Mouse (Mus musculus) ES-E14 (cell line): ENCODE measurements around the gene Ildr2. TPM values are rescaled to one million over a fixed set of nuclear protein-coding genes. Genes with fewer than 3 reads are reported as not detected.

Experiments used
- DNase-seq: peaks from one replicate; pipeline ENCODE4 v3.0.0-alpha.2; 2013; ENCODE audit warnings: low read depth, low spot score
- H3K27ac ChIP-seq: 2 replicates; pipeline ENCODE4 v1.5.1; 2012; ENCODE audit warnings: low read depth, mild to moderate bottlenecking, low read length, moderate library complexity, mixed read lengths; ENCODE audit not compliant: poor library complexity, insufficient read depth, severe bottlenecking
- H3K36me3 ChIP-seq: 2 replicates; pipeline ENCODE4 v1.6.1; 2012; ENCODE audit warnings: mild to moderate bottlenecking, low read length, moderate library complexity, mixed read lengths; ENCODE audit not compliant: control insufficient read depth, poor library complexity, insufficient read depth, severe bottlenecking
- H3K4me1 ChIP-seq, 2 experiments: fragments of 150-350 bp in 1 of 2; sonication (generic) in 1 of 2; 2 replicates each; pipeline ENCODE4 v1.6.1; 2012; ENCODE audit warnings: low read length in 2 of 2, mild to moderate bottlenecking in 1 of 2, mixed read lengths in 1 of 2; ENCODE audit not compliant: control insufficient read depth in 2 of 2, insufficient read depth in 2 of 2, poor library complexity in 1 of 2
- H3K4me3 ChIP-seq, 2 experiments: fragments of 150-350 bp in 1 of 2; sonication (generic) in 1 of 2; 2 replicates each; pipeline ENCODE4 v1.5.1; 2012; ENCODE audit warnings: low read length in 2 of 2, low read depth in 1 of 2, mild to moderate bottlenecking in 1 of 2, mixed read lengths in 1 of 2; ENCODE audit not compliant: insufficient read depth in 1 of 2, poor library complexity in 1 of 2, severe bottlenecking in 1 of 2
- H3K9ac ChIP-seq: 2 replicates; pipeline ENCODE4 v1.6.1; 2012; ENCODE audit warnings: low read depth, mild to moderate bottlenecking, low read length, mixed read lengths; ENCODE audit not compliant: poor library complexity, insufficient read depth, severe bottlenecking
- H3K9me3 ChIP-seq: fragments of 150-350 bp; sonication (generic); 2 replicates; pipeline ENCODE4 v1.6.1; 2012; ENCODE audit warnings: low read depth, mild to moderate bottlenecking, low read length; ENCODE audit not compliant: control insufficient read depth, insufficient read depth
- CHD2 ChIP-seq: IDR thresholded peaks from 2 replicates; pipeline ENCODE4 v1.6.1; 2014; ENCODE audit warnings: mild to moderate bottlenecking, low read depth, low read length, inconsistent platforms
- HCFC1 ChIP-seq: IDR thresholded peaks from 2 replicates; pipeline ENCODE4 v1.6.1; 2012; ENCODE audit warnings: low read length, inconsistent platforms, borderline replicate concordance; ENCODE audit not compliant: insufficient read depth
- MAFK ChIP-seq: IDR thresholded peaks from 2 replicates; pipeline ENCODE4 v1.6.1; 2014; ENCODE audit warnings: mild to moderate bottlenecking, low read depth, low read length, inconsistent platforms; ENCODE audit not compliant: insufficient read depth
- ZC3H11A ChIP-seq: IDR thresholded peaks from 2 replicates; pipeline ENCODE4 v1.6.1; 2012; ENCODE audit warnings: low read depth, mild to moderate bottlenecking, inconsistent platforms, low read length, borderline replicate concordance
- ZNF384 ChIP-seq: IDR thresholded peaks from 2 replicates; pipeline ENCODE4 v1.6.1; 2012; ENCODE audit warnings: low read depth, low read length, inconsistent platforms
- in situ Hi-C, 2 experiments: fragments of 600-800 bp; cut with MboI; formaldehyde crosslinking; loops; one replicate each; pipeline ENCODE4 v1.15.1; 2025; ENCODE audit warnings: low sequenced_read_pairs in 2 of 2, inconsistent platforms in 1 of 2; ENCODE audit not compliant: unreplicated experiment in 2 of 2
- total RNA-seq: library from RNA; depleted of rRNA; stranded (reverse); fragments of 300-350 nt; gene quantifications from 2 replicates; pipeline ENCODE4 v1.2.3, GENCODE M21; 2012

The Ildr2 gene
- total RNA-seq, 1 experiment = 2.9 TPM

DNA sequence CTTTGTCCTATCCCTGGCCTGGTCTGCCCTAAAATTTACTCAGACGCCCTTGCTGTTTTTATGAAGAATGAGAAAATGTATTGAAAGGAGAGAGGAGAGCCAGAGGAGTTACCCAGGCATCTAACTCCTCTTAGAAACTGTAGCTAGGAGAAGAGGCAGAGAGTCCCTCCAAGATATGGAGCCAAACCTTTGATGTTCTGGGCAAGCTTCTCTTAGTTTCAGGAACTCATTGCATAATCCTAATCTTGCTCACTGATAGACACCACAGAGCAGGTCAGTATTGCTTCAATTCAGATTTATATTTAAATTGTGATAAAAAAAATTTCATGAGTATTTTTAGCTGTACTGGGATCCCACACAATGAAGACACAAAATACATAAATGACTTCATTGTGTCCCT, 27.3 kb downstream of the Ildr2 start:
- H3K9ac ChIP-seq = no peak overlapping the region
- TF ChIP-seq ZC3H11A (no peak), HCFC1 (no peak), MAFK (no peak), ZNF384 (no peak), CHD2 (no peak)
- H3K4me3 ChIP-seq = no peak overlapping the region
- DNase-seq = no peak
- in situ Hi-C loops = no loop called here
- no peak overlapping the region for H3K27ac ChIP-seq
- H3K36me3 ChIP-seq = no peaks in the 10 kb centered on the region
- no peaks in the 10 kb centered on the region for H3K9me3 ChIP-seq
- peaks cover 0 to 6% of the 10 kb centered on the region in 2 experiments; a peak in 1 of 4 replicates for H3K4me1 ChIP-seq

DNA sequence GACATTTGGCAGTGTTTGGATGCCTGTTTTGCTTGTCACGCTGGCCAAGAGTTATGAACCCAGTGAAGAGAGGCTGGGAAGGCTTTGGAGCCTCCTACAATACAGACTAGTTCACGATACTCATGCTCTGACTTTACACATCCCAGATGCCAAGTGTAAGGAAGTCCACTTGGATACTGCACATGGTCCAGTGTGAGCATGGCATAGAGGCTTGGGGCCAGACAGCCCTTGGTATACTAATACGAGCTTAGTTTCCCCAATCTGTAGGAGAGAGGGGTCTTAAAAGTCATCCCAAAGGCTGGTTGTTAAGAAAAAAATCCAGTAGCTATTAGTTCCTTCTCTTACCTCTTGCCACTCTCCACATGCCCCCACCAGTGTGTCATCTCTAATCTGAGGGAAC, 27.9 kb downstream of the Ildr2 start:
- no peaks in the 10 kb centered on the region for H3K9me3 ChIP-seq
- no peak overlapping the region for H3K9ac ChIP-seq
- TF ChIP-seq ZC3H11A (no peak), ZNF384 (no peak), CHD2 (no peak), MAFK (no peak), HCFC1 (no peak)
- no peak overlapping the region for H3K27ac ChIP-seq
- in situ Hi-C loops = no loop called here
- H3K4me1 ChIP-seq = peaks cover 0 to 6% of the 10 kb centered on the region in 2 experiments; a peak in 1 of 4 replicates
- DNase-seq = no peak
- H3K4me3 ChIP-seq = no peak overlapping the region
- no peaks in the 10 kb centered on the region for H3K36me3 ChIP-seq

DNA sequence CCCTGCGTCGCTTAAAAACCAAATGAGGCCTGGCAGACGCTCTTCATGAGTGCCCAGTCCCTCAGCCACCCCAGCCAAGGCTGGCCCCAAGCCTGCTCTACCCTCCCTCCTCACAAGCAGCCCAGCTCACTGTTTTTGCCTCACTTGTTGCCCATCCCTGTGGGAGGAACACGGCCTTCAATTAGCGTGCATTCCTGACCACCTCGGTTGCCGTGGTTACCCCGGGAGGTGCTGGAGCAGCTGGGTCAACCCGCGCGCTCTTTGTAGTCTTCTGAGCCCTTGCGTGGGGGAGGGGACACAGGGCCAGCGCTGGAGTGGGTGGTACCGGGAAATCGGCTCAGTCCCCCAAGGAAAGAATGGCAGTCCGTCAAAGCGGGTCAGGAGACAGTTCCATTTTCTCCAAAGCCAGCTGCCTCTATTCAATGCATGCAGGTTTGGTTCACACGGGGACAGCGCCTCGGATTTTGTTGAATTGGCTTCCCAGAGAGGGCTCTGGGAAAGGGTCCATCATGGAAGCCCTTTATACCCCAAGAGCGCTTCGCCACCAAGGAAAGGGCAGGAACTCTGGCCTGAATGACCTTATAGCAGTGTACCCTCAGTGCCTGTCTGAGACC, 28.8 kb downstream of the Ildr2 start:
- in situ Hi-C loops = no loop called here
- Histone ChIP-seq H3K27ac (no peak overlapping the region), H3K9ac (no peak overlapping the region; the same call in 1 of the 2 replicates), H3K9me3 (no peaks in the 10 kb centered on the region), H3K4me1 (peaks cover 0 to 6% of the 10 kb centered on the region in 2 experiments; a peak in 1 of 4 replicates), H3K36me3 (no peaks in the 10 kb centered on the region), H3K4me3 (peak overlapping the region; percentile 21 to 23; a peak in 3 of 4 replicates)
- no peak for TF ChIP-seq ZC3H11A
- no peak for TF ChIP-seq CHD2
- no peak for TF ChIP-seq HCFC1
- no peak for TF ChIP-seq MAFK
- TF ChIP-seq ZNF384 = no peak
- DNase-seq = peak; percentile 86

DNA sequence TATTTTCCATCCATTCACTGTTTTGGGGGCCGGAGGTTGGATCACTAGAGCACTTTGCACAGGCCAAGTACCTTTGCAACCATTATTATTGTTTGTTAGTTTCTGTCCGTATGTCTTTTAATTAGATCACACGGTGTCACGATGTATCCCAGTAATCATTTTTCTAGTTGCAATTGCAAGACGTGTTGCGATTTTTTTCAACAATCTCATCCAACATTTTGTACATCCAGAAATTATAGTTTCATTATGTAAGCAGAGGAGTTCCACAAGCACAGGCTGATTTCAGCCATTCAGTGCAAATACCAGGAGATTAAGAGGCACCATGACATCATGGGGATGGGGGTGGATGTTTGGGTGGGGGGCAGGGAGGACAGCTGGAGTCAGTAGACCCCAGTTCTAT, 29.5 kb downstream of the Ildr2 start:
- in situ Hi-C loops = no loop called here
- Histone ChIP-seq H3K4me1 (peaks cover 0 to 4% of the 10 kb centered on the region in 2 experiments; a peak in 1 of 4 replicates), H3K36me3 (no peaks in the 10 kb centered on the region), H3K9ac (no peak overlapping the region), H3K9me3 (no peaks in the 10 kb centered on the region), H3K4me3 (no peak overlapping the region), H3K27ac (no peak overlapping the region)
- DNase-seq = no peak
- TF ChIP-seq MAFK = no peak
- no peak for TF ChIP-seq ZC3H11A
- TF ChIP-seq ZNF384 = no peak
